Mouse (Mus musculus): ENCODE measurements around the gene Fam168a. TPM values are rescaled to one million over a fixed set of nuclear protein-coding genes. Genes with fewer than 3 reads are reported as not detected.

The Fam168a gene
- polyA plus RNA-seq, 1 experiment from 2014 or later, result 15.5 TPM

DNA sequence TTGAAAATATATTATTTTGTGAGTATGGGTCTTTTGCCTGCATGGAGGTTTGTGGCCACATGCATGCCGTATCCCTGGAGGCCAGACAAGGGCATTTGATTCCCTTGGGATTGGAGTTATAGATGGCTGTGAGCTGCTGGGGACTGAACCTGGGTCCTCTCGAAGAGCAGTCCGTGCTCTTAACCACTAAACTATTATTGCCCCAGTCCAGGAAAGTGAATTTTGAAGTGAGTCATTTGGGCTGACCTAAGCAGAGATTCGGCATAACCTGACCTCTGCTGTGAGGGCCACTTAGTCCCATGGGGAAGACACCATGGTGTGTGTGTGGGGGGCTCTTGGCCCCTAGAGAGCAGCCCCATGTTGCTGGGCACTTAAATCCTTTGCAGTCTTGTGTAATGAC lies 164.9 kb downstream of the Fam168a start:
- Histone ChIP-seq H3K36me3 (ENCODE audit: control insufficient read depth, insufficient read depth, low read length) (peaks cover 11% of the 10 kb centered on the region), H3K27me3 (ENCODE audit: control insufficient read depth, insufficient read depth, low read length) (no peaks in the 10 kb centered on the region), H3K9me3 (ENCODE audit: control insufficient read depth, low read length) (no peaks in the 10 kb centered on the region), H3K4me1 (replicated peaks; ENCODE audit: control insufficient read depth, insufficient read depth) (no peaks in the 10 kb centered on the region), H3K27ac (replicated peaks) (no peak overlapping the region), H3K4me2 (replicated peaks; ENCODE audit: low read depth) (no peak overlapping the region), H3K9ac (ENCODE audit: low read length) (no peak overlapping the region), H3K4me3 (ENCODE audit: low read depth, low read length) (no peak overlapping the region)
- TF ChIP-seq EP300 (optimal IDR thresholded peaks at IDR 0.05) (no peak), CTCF (IDR thresholded peaks at IDR 0.05; ENCODE audit: low read depth) (no peak)
- ATAC-seq (ENCODE audit: low FRiP score, low TSS enrichment), result no peak
- 81% methylated on average over 4 of the region's 4 CpGs for WGBS
- DNase-seq (ENCODE audit: low spot score), result no peak

- no peak for TF ChIP-seq EP300 (optimal IDR thresholded peaks at IDR 0.05)
- no peak for TF ChIP-seq CTCF (IDR thresholded peaks at IDR 0.05; ENCODE audit: low read depth)
- H3K36me3 ChIP-seq (ENCODE audit: control insufficient read depth, insufficient read depth, low read length), result peaks cover 11% of the 10 kb centered on the region
- no peak overlapping the region for H3K27ac ChIP-seq (replicated peaks)
- ATAC-seq (ENCODE audit: low FRiP score, low TSS enrichment) (no peak), DNase-seq (ENCODE audit: low spot score) (no peak)
- H3K4me2 ChIP-seq (replicated peaks; ENCODE audit: low read depth), result no peak overlapping the region
- H3K4me3 ChIP-seq (ENCODE audit: low read depth, low read length), result no peak overlapping the region
- no peaks in the 10 kb centered on the region for H3K9me3 ChIP-seq (ENCODE audit: control insufficient read depth, low read length)
- H3K4me1 ChIP-seq (replicated peaks; ENCODE audit: control insufficient read depth, insufficient read depth), result no peaks in the 10 kb centered on the region
- H3K9ac ChIP-seq (ENCODE audit: low read length), result no peak overlapping the region
- H3K27me3 ChIP-seq (ENCODE audit: control insufficient read depth, insufficient read depth, low read length), result no peaks in the 10 kb centered on the region
- WGBS, result 69% methylated on average over 5 of the region's 5 CpGs
Measured at GRCm38 (mm10) chr7:100871892-100872291, 165.5 kb downstream of the Fam168a start.

GRCm38 (mm10) chr7:100873197-100873596 lies 166.8 kb downstream of the Fam168a start:
- TF ChIP-seq CTCF (IDR thresholded peaks at IDR 0.05; ENCODE audit: low read depth), result no peak
- TF ChIP-seq EP300 (optimal IDR thresholded peaks at IDR 0.05), result no peak
- no peak overlapping the region for H3K27ac ChIP-seq (replicated peaks)
- H3K4me1 ChIP-seq (replicated peaks; ENCODE audit: control insufficient read depth, insufficient read depth), result no peaks in the 10 kb centered on the region
- H3K9me3 ChIP-seq (ENCODE audit: control insufficient read depth, low read length), result no peaks in the 10 kb centered on the region
- no peak for ATAC-seq (ENCODE audit: low FRiP score, low TSS enrichment)
- H3K4me2 ChIP-seq (replicated peaks; ENCODE audit: low read depth), result no peak overlapping the region
- no peak for DNase-seq (ENCODE audit: low spot score)
- peaks cover 11% of the 10 kb centered on the region for H3K36me3 ChIP-seq (ENCODE audit: control insufficient read depth, insufficient read depth, low read length)
- 90% methylated on average over 13 of the region's 13 CpGs for WGBS
- H3K9ac ChIP-seq (ENCODE audit: low read length), result no peak overlapping the region
- H3K4me3 ChIP-seq (ENCODE audit: low read depth, low read length), result no peak overlapping the region
- no peaks in the 10 kb centered on the region for H3K27me3 ChIP-seq (ENCODE audit: control insufficient read depth, insufficient read depth, low read length)

DNA sequence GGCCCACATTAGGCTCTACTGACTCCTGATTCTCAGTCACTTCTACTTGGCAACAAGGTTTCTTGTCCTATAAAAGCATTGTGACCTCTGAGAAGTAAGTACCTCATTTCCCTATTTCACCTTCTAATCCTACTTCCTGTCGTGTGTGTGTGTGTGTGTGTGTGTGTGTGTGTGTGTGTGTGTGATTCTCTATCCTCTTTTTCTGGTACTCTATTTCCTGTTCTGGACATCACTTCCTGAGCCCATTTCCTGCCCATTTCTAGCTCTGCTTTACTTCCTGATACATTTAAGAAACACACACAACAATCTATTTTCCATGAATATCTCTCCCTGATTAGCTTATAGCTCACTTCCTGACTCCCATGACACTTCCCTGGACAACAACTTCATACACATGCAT lies 169.4 kb downstream of the Fam168a start:
- H3K4me1 ChIP-seq (replicated peaks; ENCODE audit: control insufficient read depth, insufficient read depth), result no peaks in the 10 kb centered on the region
- no peak overlapping the region for H3K9ac ChIP-seq (ENCODE audit: low read length)
- H3K36me3 ChIP-seq (ENCODE audit: control insufficient read depth, insufficient read depth, low read length), result peaks cover 23% of the 10 kb centered on the region
- H3K4me3 ChIP-seq (ENCODE audit: low read depth, low read length), result no peak overlapping the region
- DNase-seq (ENCODE audit: low spot score), result no peak
- 50% methylated on average over 1 of the region's 1 CpGs for WGBS
- no peak overlapping the region for H3K4me2 ChIP-seq (replicated peaks; ENCODE audit: low read depth)
- H3K9me3 ChIP-seq (ENCODE audit: control insufficient read depth, low read length), result no peaks in the 10 kb centered on the region
- ATAC-seq (ENCODE audit: low FRiP score, low TSS enrichment), result no peak
- H3K27ac ChIP-seq (replicated peaks), result no peak overlapping the region
- no peaks in the 10 kb centered on the region for H3K27me3 ChIP-seq (ENCODE audit: control insufficient read depth, insufficient read depth, low read length)
- no peak for TF ChIP-seq CTCF (IDR thresholded peaks at IDR 0.05; ENCODE audit: low read depth)
- no peak for TF ChIP-seq EP300 (optimal IDR thresholded peaks at IDR 0.05)

DNA sequence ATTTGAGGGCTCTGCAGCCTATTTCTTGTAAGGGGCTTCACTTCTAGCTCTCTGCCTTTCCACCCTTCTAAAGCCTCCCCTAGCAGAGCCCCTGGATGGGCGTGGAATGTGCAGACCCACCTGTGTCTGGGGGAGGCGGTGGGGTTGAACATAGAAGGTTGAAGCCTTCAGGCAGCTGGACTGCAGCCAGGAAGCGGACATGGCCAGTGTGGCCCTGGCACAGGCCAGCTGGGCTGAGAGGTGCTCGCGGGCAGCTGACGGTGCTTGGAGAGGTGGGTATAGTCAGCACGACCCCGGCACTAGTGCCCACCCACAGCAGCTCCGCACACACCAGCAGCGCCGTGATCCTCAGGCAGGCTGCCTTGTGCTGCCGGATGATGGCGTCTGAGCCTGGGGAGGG lies 169.9 kb downstream of the Fam168a start:
- Histone ChIP-seq H3K27me3 (ENCODE audit: control insufficient read depth, insufficient read depth, low read length) (no peaks in the 10 kb centered on the region), H3K4me2 (replicated peaks; ENCODE audit: low read depth) (no peak overlapping the region), H3K4me1 (replicated peaks; ENCODE audit: control insufficient read depth, insufficient read depth) (no peaks in the 10 kb centered on the region), H3K9ac (ENCODE audit: low read length) (no peak overlapping the region), H3K4me3 (ENCODE audit: low read depth, low read length) (no peak overlapping the region), H3K36me3 (ENCODE audit: control insufficient read depth, insufficient read depth, low read length) (peaks cover 23% of the 10 kb centered on the region), H3K27ac (replicated peaks) (no peak overlapping the region), H3K9me3 (ENCODE audit: control insufficient read depth, low read length) (no peaks in the 10 kb centered on the region)
- TF ChIP-seq EP300 (optimal IDR thresholded peaks at IDR 0.05) (no peak), CTCF (IDR thresholded peaks at IDR 0.05; ENCODE audit: low read depth) (no peak)
- ATAC-seq (ENCODE audit: low FRiP score, low TSS enrichment), result no peak
- DNase-seq (ENCODE audit: low spot score), result no peak
- 85% methylated on average over 13 of the region's 13 CpGs for WGBS

- Histone ChIP-seq H3K27ac (replicated peaks) (no peak overlapping the region), H3K4me2 (replicated peaks; ENCODE audit: low read depth) (no peak overlapping the region), H3K4me1 (replicated peaks; ENCODE audit: control insufficient read depth, insufficient read depth) (no peaks in the 10 kb centered on the region), H3K9me3 (ENCODE audit: control insufficient read depth, low read length) (no peaks in the 10 kb centered on the region), H3K9ac (ENCODE audit: low read length) (no peak overlapping the region), H3K4me3 (ENCODE audit: low read depth, low read length) (no peak overlapping the region), H3K27me3 (ENCODE audit: control insufficient read depth, insufficient read depth, low read length) (no peaks in the 10 kb centered on the region), H3K36me3 (ENCODE audit: control insufficient read depth, insufficient read depth, low read length) (peaks cover 23% of the 10 kb centered on the region)
- no peak for ATAC-seq (ENCODE audit: low FRiP score, low TSS enrichment)
- no peak for DNase-seq (ENCODE audit: low spot score)
- TF ChIP-seq EP300 (optimal IDR thresholded peaks at IDR 0.05) (no peak), CTCF (IDR thresholded peaks at IDR 0.05; ENCODE audit: low read depth) (no peak)
- 85% methylated on average over 9 of the region's 9 CpGs for WGBS
Measured at GRCm38 (mm10) chr7:100876771-100877170, 170.3 kb downstream of the Fam168a start.
